Mouse (Mus musculus) gastrocnemius, postnatal 4 days (tissue): ENCODE measurements around the gene Caps2. TPM values are rescaled to one million over a fixed set of nuclear protein-coding genes. Genes with fewer than 3 reads are reported as not detected.
"Not testable (repeated sequence)": the region's sequence is repeated elsewhere in the genome, so short reads cannot be mapped to it uniquely, and the experiment has no call there.

Experiments
- DNase-seq, 2 experiments: peaks; one replicate each; pipeline ENCODE4 v3.0.0; 2021 to 2022; ENCODE audit warnings: low spot score in 2 of 2, mixed read lengths in 2 of 2
- long read RNA-seq, 2 experiments: library from polyadenylated mRNA; stranded (forward); transcript quantifications; one replicate each; pipeline ENCODE4 v2.0.0; 2021
- total RNA-seq, 2 experiments: library from RNA; stranded (reverse); gene quantifications; 2 replicates each; pipeline ENCODE4 v1.2.3; 2021

The Caps2 gene
- total RNA-seq: under 1 TPM in 1 of 2 experiments, not detected in 1; 0.10 TPM
- long read RNA-seq, experiment 1: 0 reads
- long read RNA-seq, experiment 2: 0 reads

DNA sequence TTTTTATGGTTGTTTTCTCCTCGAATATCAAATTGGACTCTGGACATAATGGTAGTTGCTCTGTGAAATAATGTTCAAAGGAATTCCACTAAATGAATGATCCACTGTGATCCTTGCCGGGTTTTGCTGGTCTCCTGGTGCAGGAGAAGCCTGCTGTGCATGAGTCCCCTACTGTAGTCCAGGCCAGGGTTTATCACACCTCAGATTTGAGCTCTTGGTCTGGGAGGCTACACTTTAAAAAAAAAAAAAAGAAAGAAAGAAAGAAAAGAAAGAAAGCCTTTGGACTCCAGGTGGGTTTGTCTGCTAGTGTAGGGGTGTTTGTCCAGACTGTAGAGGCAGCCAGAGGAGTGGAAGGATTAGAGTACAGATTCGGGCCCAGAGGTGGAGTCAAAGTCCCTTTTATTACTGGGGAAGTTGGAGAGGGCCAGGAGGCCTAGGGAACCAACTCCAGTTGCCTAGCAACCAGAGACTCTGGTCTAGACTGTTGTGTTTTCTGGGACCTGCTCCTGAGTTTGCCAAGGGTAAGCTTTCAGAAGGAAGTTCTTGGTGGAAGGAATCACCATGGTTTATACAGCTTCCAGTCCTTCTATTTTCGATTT is at the start of gene Caps2:
Gene Caps2 (plus strand): TSS at position 454 of the 599 bp plus-strand sequence.
- no peak for DNase-seq

DNA sequence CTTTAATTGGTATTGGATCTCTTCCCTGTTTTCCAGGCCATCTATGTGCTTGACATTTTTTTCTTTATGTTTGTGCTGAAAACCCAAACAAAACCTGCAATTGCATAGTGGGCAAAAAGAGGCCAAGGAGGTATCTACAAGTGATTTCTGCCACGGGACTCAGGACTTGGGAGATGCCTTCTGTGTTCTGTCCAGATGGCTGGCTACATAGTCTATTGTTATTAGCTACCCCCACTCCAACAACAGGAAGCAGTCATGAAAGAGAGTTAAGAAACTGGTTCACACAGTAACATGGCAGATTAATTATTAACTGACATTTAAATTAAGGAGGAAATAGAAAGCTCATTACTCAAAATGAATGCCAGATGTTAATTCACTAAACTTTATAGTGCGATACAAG is 38.3 kb upstream of the Caps2 start:
- not testable (repeated sequence) for DNase-seq

DNA sequence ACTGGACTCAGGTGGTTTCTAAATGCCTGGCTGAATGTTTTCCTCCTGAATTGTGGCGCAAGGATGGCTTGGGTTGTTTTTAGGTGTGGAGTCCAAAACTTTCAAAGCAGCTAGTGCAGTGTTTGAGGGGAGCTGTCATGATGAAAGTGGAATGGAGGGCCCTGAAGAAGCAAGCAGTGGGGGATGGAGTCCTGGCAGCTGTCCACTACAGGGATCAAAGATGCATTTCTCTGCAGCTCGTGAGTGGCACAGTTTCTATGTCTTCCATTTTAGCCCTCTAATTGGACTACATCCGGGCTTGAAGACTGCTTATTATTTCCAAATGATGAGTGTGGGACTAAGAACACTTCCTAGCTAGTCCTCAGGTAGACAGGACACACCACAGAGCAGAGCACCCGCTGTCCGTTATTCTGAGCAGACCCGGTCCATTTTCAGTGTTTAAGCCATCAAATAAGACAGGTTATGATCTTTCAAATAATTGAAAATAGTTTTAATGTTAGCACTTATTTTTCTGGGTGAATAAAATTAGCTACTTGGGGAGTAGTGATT is 35.7 kb upstream of the Caps2 start:
- not testable (repeated sequence) for DNase-seq

DNA sequence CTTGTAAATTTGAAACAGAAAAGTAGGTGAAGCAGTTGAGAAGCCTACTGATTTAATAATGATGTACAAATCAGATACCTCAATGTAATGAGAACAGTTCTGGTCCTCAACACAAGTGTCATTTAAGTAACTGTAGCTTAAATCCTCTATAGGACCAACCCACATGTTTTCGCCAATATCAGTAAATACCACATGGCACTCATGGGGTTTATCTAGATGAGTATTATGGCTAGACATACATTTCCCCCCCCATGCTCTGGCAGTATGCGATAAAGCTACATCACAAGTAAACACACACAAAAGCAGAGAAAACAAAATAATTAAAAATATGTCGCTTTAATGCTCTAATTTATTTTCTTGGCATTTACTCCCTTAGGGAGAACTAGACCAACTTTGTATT is 31.2 kb upstream of the Caps2 start:
- DNase-seq: no peak

DNA sequence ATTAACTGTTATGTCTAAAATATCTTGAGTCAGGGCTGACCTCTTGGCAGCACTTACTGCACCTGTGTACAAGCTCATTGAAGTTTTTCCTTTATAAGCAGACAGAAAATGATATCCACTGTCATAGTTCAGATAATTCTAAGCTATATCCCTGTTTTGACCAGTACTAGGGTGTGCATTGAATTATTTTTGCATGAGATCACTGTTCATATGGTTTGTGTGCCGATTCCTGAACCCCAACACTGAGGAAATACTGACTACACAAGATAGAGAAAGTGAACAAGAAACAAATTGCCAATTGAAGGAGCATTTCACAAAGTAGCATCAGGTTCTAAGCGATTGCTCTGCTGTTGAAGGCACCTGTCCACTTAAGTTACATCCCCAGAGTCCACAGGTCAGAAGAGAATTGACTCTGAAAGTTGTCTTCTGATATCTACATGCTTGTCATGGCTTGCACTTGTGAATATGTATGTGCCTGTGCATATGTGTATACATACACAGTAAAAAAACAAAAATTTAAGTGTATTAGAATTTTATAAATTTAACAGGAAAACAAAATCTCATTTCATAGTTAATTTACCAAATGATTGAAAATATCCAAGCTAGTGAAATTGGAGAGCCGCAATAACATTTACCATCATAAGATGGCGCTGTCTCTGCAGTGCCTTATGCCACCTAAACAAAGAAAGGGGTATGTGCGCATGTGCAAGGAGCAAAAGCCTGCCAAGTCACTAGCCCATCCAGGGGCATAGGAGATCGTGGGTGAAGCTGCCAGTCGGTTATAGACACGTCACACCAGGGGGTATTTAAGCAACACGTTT is 25.2 kb upstream of the Caps2 start:
- peak in 1 of 2 experiments; percentile 10 for DNase-seq

DNA sequence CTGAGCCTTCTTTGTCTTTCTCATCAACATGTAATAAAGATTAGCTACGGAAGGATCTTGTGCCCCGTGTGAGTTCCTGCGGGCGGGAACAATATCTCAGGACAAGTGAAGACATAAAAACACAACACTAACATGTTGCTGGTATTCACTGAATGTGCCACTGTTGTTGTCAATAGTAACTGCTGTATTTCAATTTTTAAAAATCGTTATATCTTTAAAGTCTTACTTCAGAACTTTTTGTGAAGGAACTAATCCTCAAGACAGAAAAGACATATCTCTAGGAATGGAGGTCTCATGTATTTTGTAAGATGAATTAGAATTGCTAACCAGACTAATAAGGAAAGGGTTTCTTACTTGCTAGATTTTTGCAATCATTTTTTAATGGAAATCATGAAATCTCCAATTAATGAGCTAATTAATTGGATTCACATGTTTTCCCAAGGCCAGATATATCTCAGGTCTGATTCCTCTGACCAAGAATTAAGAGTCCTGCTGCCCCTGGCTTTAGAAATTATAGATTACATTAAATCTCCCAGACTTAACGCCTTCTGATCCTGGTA is 24.5 kb upstream of the Caps2 start:
- DNase-seq: no peak

DNA sequence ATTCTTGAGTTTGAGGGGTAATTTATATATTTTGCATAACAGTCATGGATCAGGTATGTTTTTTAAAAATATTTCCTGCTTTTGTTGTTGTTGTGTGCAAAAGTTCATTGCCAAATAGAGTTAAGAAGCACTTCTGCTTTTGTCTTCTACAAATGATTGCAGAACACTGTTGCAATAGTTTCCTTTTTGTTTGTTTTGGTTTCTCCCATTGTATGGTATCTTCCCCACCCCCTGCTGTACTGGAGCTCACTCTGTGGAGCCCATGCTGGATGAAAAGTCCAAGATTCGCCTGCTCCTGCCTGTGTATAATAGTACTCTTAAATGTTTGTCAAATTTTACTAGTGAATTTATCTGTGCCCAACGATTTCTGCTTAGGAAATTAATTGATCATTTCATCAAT is 23.6 kb upstream of the Caps2 start:
- DNase-seq: no peak

DNA sequence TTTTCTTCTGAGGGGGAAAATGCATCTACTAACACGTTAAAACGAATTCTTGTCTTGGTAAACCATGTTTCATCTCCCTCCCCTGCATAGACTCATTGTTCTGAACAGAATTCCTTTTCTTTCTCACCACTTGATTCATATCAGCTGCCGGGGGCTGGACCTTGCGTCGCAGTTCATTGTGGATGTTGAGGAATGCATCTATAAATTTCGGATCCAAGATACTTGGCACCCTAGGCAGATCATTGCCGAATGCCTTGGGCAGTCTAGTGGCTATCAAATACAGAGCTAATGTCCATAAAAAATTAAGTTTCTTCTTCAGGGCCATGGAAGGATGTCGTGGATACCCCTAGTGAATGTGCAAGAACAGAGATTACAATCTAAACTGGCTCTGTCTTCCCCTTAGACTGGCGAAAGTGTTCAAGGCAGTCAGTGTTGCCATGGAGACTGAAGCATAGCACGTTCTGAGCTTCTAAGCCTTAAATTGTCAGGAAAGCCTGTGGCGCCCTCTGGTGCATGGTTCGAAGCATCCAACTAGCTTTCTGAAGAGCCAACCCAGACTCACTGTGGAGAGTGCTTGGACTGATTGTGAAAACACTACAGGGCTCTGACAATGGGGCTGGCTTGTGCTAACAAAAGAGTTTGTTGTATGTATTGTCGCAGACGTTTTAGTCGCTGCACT is 3.4 kb upstream of the Caps2 start, which contains the start of gene Glipr1l3:
Gene Glipr1l3 (minus strand): TSS at position 446 of the 679 bp plus-strand sequence.
- DNase-seq: peak; percentile 33 to 67

DNA sequence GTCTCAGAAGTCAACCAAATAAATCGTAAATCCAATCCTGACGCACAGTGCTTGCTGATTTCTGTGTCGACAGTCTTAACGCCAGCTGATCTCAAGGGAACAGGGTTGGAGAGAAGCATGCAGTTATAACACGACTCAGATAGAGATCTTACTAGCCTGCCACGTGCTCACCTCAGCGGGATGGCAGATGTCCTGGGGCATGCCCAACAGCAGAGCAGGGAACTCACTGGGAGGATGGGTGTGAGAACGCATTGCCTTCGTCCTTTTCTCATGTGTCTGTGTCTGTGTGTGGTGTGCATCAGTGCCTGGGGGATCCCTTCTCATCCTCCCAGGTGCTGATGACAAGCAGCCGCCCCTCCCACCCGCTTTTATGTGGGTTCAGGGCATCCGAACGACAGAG is 13.6 kb downstream of the Caps2 start:
- DNase-seq: not testable (repeated sequence)

DNA sequence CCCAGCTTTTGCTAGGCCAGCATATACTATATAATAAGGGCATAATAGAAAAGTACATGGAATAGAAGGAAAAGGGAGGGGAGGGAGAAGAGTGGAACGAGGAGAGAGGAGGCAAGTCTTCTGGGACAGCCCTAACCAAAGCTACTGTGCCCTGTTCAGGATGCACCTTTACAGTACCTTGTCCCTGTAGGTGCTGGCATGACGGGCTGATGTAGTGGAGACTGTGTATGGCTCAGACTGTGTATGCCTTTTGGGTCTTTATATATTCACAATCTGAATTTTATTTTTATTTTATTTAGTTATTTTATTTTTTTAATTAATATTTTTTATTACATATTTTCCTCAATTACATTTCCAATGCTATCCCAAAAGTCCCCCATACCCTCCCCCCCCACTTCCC is 30.5 kb downstream of the Caps2 start:
- not testable (repeated sequence) for DNase-seq

DNA sequence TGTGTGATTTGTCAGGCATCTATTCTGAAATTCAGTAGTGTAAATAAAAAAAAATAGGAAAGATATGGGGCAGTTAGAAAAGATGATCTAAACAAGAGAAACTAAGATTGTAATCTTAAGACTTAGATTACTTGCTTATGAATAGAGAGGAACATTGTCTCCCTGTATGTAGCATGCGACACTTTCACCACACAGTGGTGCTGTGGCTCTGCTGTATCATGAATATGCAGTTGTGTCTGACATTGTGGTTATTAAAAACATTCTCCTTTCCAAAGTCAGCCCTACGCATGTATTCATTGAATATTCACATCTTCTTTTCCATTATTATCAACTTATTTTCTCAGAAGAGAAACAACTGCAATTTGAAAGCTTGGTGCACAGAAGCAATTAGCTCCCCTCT is 40.0 kb downstream of the Caps2 start:
- peak in 1 of 2 experiments; percentile 10 for DNase-seq

DNA sequence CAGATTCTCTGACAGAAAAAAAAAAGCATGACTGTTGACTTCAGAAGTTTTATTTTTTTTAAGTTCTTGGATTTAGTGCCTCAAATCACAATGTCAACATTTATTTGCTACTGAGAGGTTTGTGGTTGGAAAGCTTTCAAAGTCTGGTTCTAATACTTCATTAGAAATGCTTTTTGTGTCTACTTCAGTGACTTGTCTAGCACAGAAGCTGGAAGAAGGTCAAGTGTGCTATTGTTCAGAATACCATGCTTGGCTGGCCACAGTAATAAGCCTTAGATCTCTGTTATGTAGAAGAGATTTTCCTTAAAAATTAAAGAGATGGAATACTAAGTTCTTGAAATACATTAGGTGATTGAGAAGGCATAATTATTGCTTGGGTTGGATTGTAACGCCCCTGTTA is 63.7 kb downstream of the Caps2 start:
- no peak for DNase-seq

DNA sequence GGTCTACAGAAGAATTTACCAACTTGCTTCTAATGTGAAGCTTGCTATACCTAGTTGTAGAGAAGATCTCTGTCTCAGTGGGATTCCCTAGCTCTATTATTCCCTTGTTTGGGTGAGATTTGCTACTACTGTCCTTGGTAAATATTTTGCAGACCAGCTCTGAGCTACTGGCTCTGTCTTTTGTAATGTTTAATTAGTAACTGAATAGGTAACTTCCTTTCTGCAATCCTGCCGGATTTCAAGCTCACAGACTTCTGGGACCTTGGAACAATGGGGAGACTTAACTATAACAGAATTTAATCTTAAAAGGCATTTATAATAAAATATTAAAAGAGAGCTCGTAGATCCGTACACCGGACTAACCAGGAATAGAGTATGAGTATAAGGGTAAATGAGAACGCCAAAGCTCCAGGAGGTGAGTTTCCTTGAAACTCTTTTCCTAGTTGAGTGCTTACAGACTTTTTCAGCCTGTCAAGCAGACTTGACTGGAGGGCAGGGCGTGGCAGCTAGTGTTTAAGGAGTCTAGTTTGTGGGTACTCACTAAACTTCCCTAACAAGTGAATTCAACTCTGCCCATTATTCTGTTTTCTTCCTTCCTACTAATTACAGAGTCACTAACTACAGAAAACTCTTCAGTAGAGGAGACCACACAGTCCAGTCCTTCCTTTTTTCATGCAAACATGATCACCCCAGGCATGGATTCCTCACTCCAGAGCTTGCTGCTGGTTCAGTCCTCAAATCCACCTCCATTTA is 65.8 kb downstream of the Caps2 start:
- not testable (repeated sequence) for DNase-seq

DNA sequence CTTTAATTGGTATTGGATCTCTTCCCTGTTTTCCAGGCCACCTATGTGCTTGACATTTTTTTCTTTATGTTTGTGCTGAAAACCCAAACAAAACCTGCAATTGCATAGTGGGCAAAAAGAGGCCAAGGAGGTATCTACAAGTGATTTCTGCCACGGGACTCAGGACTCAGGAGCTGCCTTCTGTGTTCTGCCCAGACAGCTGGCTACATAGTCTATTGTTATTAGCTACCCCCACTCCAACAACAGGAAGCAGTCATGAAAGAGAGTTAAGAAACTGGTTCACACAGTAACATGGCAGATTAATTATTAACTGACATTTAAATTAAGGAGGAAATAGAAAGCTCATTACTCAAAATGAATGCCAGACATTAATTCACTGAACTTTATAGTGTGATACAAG is 69.3 kb downstream of the Caps2 start:
- not testable (repeated sequence) for DNase-seq

DNA sequence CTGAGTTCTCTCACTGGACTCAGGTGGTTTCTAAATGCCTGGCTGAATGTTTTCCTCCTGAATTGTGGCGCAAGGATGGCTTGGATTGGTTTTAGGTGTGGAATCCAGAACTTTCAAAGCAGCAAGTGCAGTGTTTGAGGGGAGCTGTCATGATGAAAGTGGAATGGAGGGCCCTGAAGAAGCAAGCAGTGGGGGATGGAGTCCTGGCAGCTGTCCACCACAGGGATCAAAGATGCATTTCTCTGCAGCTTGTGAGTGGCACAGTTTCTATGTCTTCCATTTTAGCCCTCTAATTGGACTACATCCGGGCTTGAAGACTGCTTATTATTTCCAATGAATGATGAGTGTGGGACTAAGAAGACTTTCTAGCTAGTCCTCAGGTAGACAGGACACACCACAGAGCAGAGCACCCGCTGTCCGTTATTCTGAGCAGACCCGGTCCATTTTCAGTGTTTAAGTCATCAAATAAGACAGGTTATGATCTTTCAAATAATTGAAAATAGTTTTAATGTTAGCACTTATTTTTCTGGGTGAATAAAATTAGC is 72.0 kb downstream of the Caps2 start:
- DNase-seq: not testable (repeated sequence)

DNA sequence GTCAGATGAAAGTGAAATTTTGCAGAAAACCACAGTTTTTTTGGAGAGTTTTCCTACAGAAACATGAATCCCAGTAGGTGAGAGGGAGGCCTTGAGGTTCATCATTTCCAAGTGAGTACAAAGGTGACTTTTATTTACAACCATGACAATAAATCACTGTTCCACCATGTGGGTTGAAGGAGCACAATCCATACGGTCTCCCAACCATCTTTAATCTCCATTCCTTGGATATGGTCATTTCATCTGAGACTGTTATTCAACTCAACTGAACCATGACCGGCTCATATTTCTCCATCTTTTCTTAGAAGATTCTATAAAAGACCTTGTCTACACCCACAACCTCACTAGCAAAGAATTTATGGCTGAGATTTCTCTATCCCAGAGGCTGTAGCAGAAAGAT is 84.9 kb downstream of the Caps2 start:
- no peak for DNase-seq

DNA sequence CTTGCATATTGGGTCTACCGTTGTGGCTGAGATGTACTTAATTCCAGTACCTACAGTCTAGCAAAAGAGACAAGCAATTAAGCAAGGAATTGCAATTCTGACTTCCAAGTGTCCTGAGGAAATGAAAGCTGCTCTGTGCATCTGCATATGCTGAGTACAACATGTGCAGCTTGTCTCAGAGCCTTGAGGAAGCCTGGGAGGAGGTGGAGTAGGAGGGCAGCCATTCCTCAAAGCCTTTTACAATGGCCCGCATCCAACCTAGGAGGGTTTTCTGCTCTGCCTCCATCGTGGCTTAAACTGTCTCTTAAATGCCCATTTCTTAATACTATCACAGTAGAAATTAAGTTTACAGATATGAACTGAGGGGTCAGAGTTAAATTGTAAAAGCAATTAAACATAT is 100.0 kb downstream of the Caps2 start:
- DNase-seq: no peak
